Mouse (Mus musculus) spleen, embryonic (tissue): Measurements from ENCODE around the gene Phf24.

ENCODE experiments used
- CTCF ChIA-PET: fragments of 350-600 bp; sonication (Branson Sonifier 250); formaldehyde crosslinking; loops from one replicate; lab custom pipeline; 2022; lab: Charles Lee

The Phf24 gene

GRCm38 (mm10) chr4:42913391-42913790 lies 3.1 kb upstream of the Phf24 start:
- CTCF ChIA-PET = no interaction called here

GRCm38 (mm10) chr4:42915311-42915710 lies 1.1 kb upstream of the Phf24 start:
- CTCF ChIA-PET = no interaction called here

DNA sequence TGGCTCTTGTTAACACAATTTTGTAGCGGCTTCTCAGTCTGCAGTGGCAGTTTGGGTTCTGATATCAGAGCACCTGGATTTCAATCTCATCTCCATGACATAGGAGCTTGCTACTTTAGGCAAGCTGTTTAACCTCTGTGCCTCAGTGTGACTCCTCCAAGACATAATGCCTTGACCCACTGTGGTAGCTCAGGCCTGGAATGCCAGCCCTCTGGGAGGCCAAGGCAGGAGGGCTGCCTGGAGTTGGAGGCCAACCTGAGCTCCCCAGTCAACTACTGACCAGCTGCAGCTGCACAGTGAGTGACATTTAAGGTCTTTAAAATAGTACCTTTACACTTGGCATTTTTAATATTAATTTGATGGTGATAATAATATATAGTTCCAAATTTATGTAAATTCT lies 494 bp upstream of the Phf24 start:
- CTCF ChIA-PET = no interaction called here

DNA sequence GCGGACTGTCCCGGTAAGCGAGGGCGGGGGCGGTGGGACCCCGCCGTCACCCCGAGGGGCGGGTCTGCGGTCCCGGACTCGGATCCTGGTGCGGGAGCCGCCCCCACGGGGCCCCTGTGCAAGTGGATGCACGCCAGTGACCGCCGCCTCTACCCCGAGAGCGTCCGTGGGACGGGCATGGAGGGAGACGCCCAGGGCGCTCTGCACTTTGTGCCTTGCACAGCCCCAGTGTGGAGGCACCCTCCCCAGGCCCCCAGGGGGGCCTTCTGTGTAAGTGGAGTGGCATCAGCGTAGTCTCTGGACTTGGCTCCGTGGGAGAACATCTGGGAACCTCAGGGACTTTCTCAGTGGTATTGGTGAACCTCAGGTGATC lies 928 bp downstream of the Phf24 start:
- CTCF ChIA-PET = no interaction called here

DNA sequence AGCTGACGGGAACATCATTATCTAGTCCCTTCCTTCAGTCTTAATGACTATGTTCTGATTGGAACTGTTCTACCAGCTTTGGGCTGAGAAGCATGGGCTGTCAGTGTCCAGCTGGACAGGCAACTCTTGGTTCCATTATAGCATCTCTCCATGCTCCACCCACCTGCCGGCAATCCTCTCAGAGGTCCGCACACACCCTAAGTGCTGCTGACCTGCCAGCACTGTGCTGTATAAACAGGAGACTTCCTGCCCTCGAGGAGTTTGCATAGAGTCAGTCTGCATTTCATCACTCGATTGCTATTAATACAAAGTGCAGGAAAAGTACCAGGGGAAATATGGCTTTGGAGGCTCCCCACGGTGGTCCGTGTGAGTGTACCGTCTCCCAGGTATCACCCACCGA lies 4.3 kb downstream of the Phf24 start:
- CTCF ChIA-PET = no interaction called here

DNA sequence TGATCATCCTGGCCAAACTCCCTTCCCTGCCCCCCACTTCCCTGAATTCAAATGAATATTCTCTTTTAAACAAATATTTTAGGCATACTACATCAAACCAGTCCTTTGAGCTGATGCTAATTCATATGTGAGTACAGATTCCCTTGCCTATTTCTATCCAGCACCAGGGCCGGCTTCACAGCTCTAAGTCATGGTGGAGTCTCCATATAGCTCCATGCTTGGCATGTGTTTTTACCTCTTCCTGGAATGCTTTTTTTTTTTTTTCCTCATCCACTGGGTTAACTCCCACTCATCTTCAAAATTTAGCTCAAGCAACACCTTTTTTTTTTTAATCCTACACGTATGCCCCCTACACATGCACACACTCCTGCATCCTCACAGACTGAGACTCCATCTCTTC lies 5.1 kb downstream of the Phf24 start:
- CTCF ChIA-PET = interaction anchor here (0.6 kb wide), 1 partner anchor 703 kb away, joined by 4 read pairs; no protein-coding TSS in a partner anchor

DNA sequence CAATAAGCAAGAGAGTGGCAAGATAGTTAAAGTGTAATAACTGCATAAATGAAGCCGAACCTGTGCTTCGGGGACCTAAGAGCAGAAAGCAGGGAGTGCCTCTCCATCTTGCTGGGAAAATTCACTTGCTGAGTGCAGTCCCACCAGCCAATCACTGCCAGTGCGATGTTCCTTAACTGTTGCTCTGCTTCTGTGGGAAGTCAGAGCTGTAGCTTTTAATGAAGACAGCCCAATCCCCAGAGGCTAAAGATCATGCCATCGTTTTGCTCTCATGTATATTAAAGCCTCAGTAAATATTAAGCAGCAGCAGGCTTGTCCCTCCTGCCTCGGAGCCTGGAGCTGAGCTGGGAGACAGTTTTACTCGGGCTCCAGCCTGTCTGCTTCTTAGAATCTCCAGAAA lies 5.6 kb downstream of the Phf24 start:
- CTCF ChIA-PET = no interaction called here

GRCm38 (mm10) chr4:42922461-42922860 lies 6.0 kb downstream of the Phf24 start:
- CTCF ChIA-PET = no interaction called here

DNA sequence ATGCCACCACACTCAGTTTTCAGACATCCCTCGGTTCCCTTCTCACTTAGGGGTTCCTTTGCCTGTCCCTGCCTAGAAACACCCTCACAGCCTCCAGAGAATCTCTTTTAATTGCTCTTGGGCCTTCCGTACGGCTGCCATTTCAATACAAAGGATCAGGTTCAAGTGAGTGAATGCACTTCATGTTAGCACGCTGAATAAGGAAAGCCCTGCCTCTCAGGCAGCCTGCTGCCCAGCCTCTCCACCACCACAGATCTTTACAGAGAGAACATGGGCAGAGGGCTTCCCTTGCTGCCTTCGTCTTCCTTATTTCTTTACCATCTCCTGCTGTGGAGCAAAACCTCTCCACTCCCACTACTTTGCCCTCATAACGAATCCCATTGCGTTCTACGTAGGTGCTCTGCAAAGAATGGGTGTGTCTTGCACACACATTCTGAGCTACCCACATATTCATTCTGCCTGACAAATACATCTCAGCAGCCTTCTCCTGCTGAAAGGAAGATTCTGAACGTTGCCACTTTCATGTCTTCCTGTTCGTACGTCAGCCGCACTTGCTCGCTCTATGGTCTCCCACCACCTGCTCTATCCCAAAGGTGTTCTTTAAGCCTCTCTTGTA lies 7.7 kb downstream of the Phf24 start:
- CTCF ChIA-PET = no interaction called here

- CTCF ChIA-PET = no interaction called here
Measured at GRCm38 (mm10) chr4:42928209-42928608, 11.7 kb downstream of the Phf24 start.

DNA sequence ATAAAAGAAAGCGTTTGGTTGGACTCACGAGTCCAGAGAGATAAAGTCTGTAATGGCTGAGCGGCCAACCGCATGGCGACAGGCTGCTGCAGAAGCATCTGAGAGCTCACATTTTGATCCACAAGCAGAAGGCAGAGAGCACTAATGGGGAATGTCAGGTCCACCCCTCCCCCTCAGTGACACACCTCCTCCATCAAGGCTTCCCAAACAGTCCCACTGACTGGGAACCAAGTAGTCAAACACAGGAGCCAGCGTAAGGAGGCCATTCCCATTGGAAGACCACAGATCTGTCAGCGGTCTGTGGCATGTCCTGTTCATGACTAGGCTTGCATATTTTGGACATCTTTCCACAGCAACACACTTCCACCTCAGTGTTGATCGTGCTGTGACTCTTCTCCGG lies 12.5 kb downstream of the Phf24 start:
- CTCF ChIA-PET = interaction anchor here (0.6 kb wide), 1 partner anchor 63 kb away, joined by 4 read pairs; no protein-coding TSS in a partner anchor

- CTCF ChIA-PET = interaction anchor here (0.6 kb wide), 1 partner anchor 160 kb away, joined by 3 read pairs; no protein-coding TSS in a partner anchor
Measured at GRCm38 (mm10) chr4:42932229-42932969, 15.9 kb downstream of the Phf24 start.

- CTCF ChIA-PET = no interaction called here
Measured at GRCm38 (mm10) chr4:42933630-42934029, 17.2 kb downstream of the Phf24 start.

DNA sequence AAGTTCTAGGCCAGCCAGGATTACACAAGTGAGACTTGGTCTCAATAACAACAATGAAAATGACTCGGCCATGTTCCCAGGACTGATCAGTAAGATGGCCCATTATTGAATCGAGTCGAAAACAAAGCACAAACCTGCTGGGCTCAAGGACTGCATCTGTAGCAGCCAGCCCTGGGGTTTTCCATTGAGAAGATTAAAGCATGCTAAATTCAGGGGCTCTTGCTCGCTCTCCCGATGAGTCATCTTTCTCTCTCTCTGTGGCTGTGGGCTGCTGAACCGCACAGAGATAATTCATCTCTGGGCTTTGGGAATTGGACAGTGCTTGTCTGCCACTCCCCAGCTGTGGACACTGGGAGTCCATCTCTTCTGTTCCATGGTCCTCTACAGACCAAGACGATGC lies 24.9 kb downstream of the Phf24 start:
- CTCF ChIA-PET = no interaction called here

- CTCF ChIA-PET = no interaction called here
Measured at GRCm38 (mm10) chr4:42943341-42943740, 26.9 kb downstream of the Phf24 start.

DNA sequence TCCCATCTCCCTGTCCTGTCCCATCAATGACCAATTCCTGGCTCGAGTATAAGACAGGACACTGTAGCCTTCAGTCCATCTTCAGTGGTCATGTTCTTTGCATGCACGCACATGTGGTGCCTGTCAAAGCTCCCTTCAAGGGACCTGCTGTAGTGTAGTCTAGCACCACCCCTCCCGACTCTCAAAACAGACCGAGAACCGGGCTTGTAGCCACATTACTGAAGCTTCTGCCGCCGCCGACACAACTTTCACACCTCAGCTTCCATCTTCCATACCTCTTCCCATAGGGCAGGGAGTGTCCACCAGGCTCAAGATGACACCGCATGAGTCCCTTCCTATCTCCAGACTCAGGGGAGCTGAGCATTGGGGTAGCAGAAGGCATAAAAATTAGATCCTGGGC lies 27.7 kb downstream of the Phf24 start:
- CTCF ChIA-PET = interaction anchor here (0.6 kb wide), 1 partner anchor 103 kb away, joined by 3 read pairs; no protein-coding TSS in a partner anchor

DNA sequence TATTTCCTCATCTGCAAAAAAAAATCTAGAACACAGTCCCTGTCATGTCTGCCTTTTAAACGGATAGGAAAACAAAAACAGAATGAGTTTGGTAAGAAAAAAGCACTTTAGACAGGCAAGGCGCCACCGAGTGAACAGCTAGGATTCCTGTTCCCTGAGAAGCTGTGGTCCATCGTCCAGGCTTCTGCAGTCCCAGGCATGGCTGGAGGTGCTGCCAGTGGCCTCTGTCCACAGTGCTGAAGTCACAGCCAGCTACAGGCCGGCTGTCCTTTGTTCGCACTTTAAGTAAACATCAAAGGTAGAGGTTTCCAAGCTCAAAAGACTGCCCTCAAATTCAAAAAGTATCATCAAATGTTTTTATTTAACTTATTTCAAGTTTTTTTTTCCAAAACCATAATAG lies 28.6 kb downstream of the Phf24 start:
- CTCF ChIA-PET = no interaction called here

- CTCF ChIA-PET = no interaction called here
Measured at GRCm38 (mm10) chr4:42945445-42945844, 29.0 kb downstream of the Phf24 start.

GRCm38 (mm10) chr4:42945952-42946351 lies 29.5 kb downstream of the Phf24 start:
- CTCF ChIA-PET = no interaction called here

- CTCF ChIA-PET = no interaction called here
Measured at GRCm38 (mm10) chr4:42946733-42947290, 30.4 kb downstream of the Phf24 start.

DNA sequence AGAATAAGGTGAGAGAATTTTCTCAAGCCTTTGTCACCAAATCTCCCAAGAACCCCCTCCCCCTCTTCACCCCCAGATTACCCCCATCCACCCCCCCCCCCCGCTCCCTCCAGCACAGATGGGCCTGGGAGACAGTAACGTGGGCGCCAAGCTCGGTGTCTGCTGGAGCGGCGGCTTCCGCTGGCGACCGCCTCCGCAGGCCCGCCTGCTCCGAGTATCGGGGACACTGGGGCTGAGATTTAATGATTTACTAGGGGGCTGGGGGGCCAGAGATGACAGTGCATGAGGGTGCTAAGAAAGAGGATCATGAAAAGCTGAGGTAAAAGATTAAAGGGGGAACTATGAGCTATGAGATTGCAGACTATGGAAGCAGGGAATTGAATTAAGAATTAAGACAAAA lies 32.1 kb downstream of the Phf24 start:
- CTCF ChIA-PET = interaction anchor here (0.6 kb wide), 2 partner anchors 62 to 67 kb away, joined by 4 to 10 read pairs; no protein-coding TSS in a partner anchor

DNA sequence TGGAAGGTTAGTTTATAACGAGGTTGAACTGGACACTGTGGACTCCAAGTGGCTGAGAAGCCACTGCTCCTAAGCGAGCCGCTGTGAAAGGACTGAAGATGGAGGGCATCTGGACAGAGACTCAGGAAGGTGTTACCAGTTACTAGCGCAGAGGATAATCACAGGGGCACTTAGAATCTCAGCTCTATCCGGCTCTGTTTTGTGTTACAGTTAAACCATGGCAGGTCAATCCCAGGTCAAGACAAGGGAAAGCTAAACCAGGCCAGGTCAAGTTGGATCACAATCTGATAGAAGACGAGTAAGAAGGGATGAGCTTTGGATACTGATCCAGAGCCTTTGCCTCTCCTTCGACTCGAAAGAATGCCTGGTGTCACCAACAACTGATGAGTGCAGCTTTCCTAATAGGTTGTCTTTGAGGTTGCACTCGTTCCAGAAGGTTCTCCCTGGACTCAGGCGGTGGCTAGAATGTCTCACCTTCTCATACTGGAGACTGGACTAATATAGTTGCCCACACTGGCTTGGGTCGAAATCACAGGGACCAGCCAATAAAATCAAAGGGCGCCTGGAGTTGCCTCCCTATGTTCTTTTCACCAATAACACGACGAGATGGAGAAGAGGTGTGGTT lies 32.7 kb downstream of the Phf24 start:
- CTCF ChIA-PET = interaction anchor here (0.6 kb wide), 1 partner anchor 68 kb away, joined by 10 read pairs; no protein-coding TSS in a partner anchor
